Mouse (Mus musculus) hindbrain, embryonic 15.5 days (tissue): ENCODE data around the gene Dgkz. TPM values are rescaled to one million over a fixed set of nuclear protein-coding genes. Genes with fewer than 3 reads are reported as not detected.

Source experiments
- ATAC-seq: fragments of 200-750 bp; cut with Nextera tagmentation; 2 replicates; pipeline ENCODE4 v1.8.0; 2017; ENCODE audit warnings: low read depth, moderate number of reproducible peaks, moderate TSS enrichment; ENCODE audit not compliant: low FRiP score
- H3K27ac ChIP-seq: fragments of 300-500 bp; sonication (generic); replicated peaks from 2 replicates; pipeline ENCODE4 v1.5.1; 2015; ENCODE audit warnings: mild to moderate bottlenecking, inconsistent platforms
- H3K27me3 ChIP-seq: fragments of 300-500 bp; sonication (generic); 2 replicates; pipeline ENCODE4 v1.6.1; 2015; ENCODE audit warnings: control low read depth, inconsistent platforms
- H3K36me3 ChIP-seq: fragments of 300-500 bp; sonication (generic); 2 replicates; pipeline ENCODE4 v1.6.1; 2015; ENCODE audit warnings: control low read depth, inconsistent platforms
- H3K4me1 ChIP-seq: fragments of 300-500 bp; sonication (generic); replicated peaks from 2 replicates; pipeline ENCODE4 v1.6.1; 2015; ENCODE audit warnings: control low read depth, inconsistent platforms
- H3K4me2 ChIP-seq: fragments of 300-500 bp; sonication (generic); 2 replicates; pipeline ENCODE4 v1.6.1; 2015; ENCODE audit warnings: moderate library complexity, mild to moderate bottlenecking, inconsistent platforms
- H3K4me3 ChIP-seq: fragments of 300-500 bp; sonication (generic); 2 replicates; pipeline ENCODE4 v1.5.1; 2015; ENCODE audit warnings: mild to moderate bottlenecking, inconsistent platforms
- H3K9ac ChIP-seq: fragments of 300-500 bp; sonication (generic); 2 replicates; pipeline ENCODE4 v1.6.1; 2015; ENCODE audit warnings: inconsistent platforms
- H3K9me3 ChIP-seq: fragments of 300-500 bp; sonication (generic); 2 replicates; pipeline ENCODE4 v1.6.1; 2016; ENCODE audit warnings: control low read depth, inconsistent platforms
- WGBS: fragments of 180-500 bp; shearing (Covaris S2); methylation state at CpG from one replicate; pipeline ENCODE4 v1.1.7; 2015; 5-methylcytosine and 5-hydroxymethylcytosine counted together
- polyA plus RNA-seq: library from polyadenylated mRNA; unstranded; fragments of >200 nt; fragmentation: Nextera tagmentation; extraction: Ambion mirVana; gene quantifications from 2 replicates; pipeline ENCODE4 v1.2.1, GENCODE M21; 2015

The Dgkz gene
- polyA plus RNA-seq, 1 experiment from 2014 or later, result 40.9 TPM

- Histone ChIP-seq H3K4me1 (peaks cover 17% of the 10 kb centered on the region), H3K27me3 (no peaks in the 10 kb centered on the region), H3K4me3 (no peak overlapping the region), H3K36me3 (no peaks in the 10 kb centered on the region), H3K9me3 (no peaks in the 10 kb centered on the region), H3K27ac (no peak overlapping the region), H3K9ac (no peak overlapping the region), H3K4me2 (no peak overlapping the region)
- no peak for ATAC-seq
- 79% methylated on average over 12 of the region's 12 CpGs for whole genome bisulfite sequencing
These were observed 36.0 kb upstream of the Dgkz start for GRCm38 (mm10) chr2:92011424-92012353.

- H3K4me3 ChIP-seq, result peak overlapping the region; percentile 52
- H3K27me3 ChIP-seq, result 0 out of 2 replicates have a peak, but pooled peaks cover 3% of the 10 kb centered on the region
- peak overlapping the region; percentile 54 for H3K9ac ChIP-seq
- peak overlapping the region; percentile 91 for H3K4me2 ChIP-seq
- H3K9me3 ChIP-seq, result no peaks in the 10 kb centered on the region
- H3K27ac ChIP-seq, result peak overlapping the region; percentile 86
- peak; percentile 40; the same call in 1 of the 2 replicates for ATAC-seq
- WGBS, result 3% methylated on average over 20 of the region's 20 CpGs
- H3K4me1 ChIP-seq, result peaks cover 21% of the 10 kb centered on the region
- no peaks in the 10 kb centered on the region for H3K36me3 ChIP-seq
These were observed 33.1 kb upstream of the Dgkz start for GRCm38 (mm10) chr2:92008623-92009404.

- H3K27me3 ChIP-seq, result 0 out of 2 replicates have a peak, but pooled peaks cover 3% of the 10 kb centered on the region
- peak; percentile 98 for ATAC-seq
These were observed 32.4 kb upstream of the Dgkz start for GRCm38 (mm10) chr2:92007933-92008622.

GRCm38 (mm10) chr2:92006983-92007921 lies 31.6 kb upstream of the Dgkz start:
- Histone ChIP-seq H3K27me3 (0 out of 2 replicates have a peak, but pooled peaks cover 3% of the 10 kb centered on the region), H3K9me3 (no peaks in the 10 kb centered on the region), H3K36me3 (no peaks in the 10 kb centered on the region), H3K27ac (peak overlapping the region; percentile 86), H3K4me2 (peak overlapping the region; percentile 91), H3K4me3 (peak overlapping the region; percentile 52), H3K4me1 (peaks cover 21% of the 10 kb centered on the region), H3K9ac (peak overlapping the region; percentile 64)
- ATAC-seq, result peak; percentile 16; the same call in 1 of the 2 replicates
- 1% methylated on average over 28 of the region's 28 CpGs for WGBS

More at GRCm38 (mm10) chr2:92007933-92008622, 32.4 kb upstream of the Dgkz start:
- under 1% methylated on average over 34 of the region's 34 CpGs for WGBS
- Histone ChIP-seq H3K4me3 (peak overlapping the region; percentile 52), H3K9ac (peak overlapping the region; percentile 64), H3K36me3 (no peaks in the 10 kb centered on the region), H3K9me3 (no peaks in the 10 kb centered on the region), H3K4me2 (peak overlapping the region; percentile 91), H3K4me1 (peaks cover 21% of the 10 kb centered on the region), H3K27ac (peak overlapping the region; percentile 86)

GRCm38 (mm10) chr2:92006491-92006890 lies 30.8 kb upstream of the Dgkz start:
- 47% methylated on average over 6 of the region's 6 CpGs for WGBS
- no peak overlapping the region for H3K27ac ChIP-seq
- peak overlapping the region; percentile 52; the same call in 1 of the 2 replicates for H3K4me3 ChIP-seq
- H3K4me1 ChIP-seq, result peaks cover 21% of the 10 kb centered on the region
- H3K4me2 ChIP-seq, result peak overlapping the region; percentile 91
- 0 out of 2 replicates have a peak, but pooled peaks cover 3% of the 10 kb centered on the region for H3K27me3 ChIP-seq
- H3K36me3 ChIP-seq, result no peaks in the 10 kb centered on the region
- no peaks in the 10 kb centered on the region for H3K9me3 ChIP-seq
- ATAC-seq, result no peak
- H3K9ac ChIP-seq, result 0 out of 2 replicates have a peak overlapping the region, but pooled peaks have one; percentile 64

GRCm38 (mm10) chr2:92004617-92005016 lies 29.0 kb upstream of the Dgkz start:
- WGBS, result 76% methylated on average over 7 of the region's 7 CpGs
- 0 out of 2 replicates have a peak, but pooled peaks cover 3% of the 10 kb centered on the region for H3K27me3 ChIP-seq
- no peak overlapping the region for H3K4me2 ChIP-seq
- no peak overlapping the region for H3K4me3 ChIP-seq
- H3K36me3 ChIP-seq, result no peaks in the 10 kb centered on the region
- H3K9me3 ChIP-seq, result no peaks in the 10 kb centered on the region
- no peak for ATAC-seq
- no peak overlapping the region for H3K9ac ChIP-seq
- no peak overlapping the region for H3K27ac ChIP-seq
- H3K4me1 ChIP-seq, result peaks cover 21% of the 10 kb centered on the region

GRCm38 (mm10) chr2:91997905-91998608 lies 22.4 kb upstream of the Dgkz start:
- no peak for ATAC-seq

GRCm38 (mm10) chr2:91996006-91996405 lies 20.3 kb upstream of the Dgkz start:
- Histone ChIP-seq H3K9ac (no peak overlapping the region), H3K27me3 (no peaks in the 10 kb centered on the region), H3K4me2 (no peak overlapping the region), H3K36me3 (no peaks in the 10 kb centered on the region), H3K27ac (no peak overlapping the region), H3K4me3 (no peak overlapping the region), H3K4me1 (no peaks in the 10 kb centered on the region), H3K9me3 (no peaks in the 10 kb centered on the region)
- WGBS, result 91% methylated on average over 5 of the region's 5 CpGs
- no peak for ATAC-seq

More at GRCm38 (mm10) chr2:91997905-91998608, 22.4 kb upstream of the Dgkz start:
- H3K4me3 ChIP-seq, result no peak overlapping the region
- no peak overlapping the region for H3K9ac ChIP-seq
- no peaks in the 10 kb centered on the region for H3K9me3 ChIP-seq
- no peak overlapping the region for H3K27ac ChIP-seq
- H3K36me3 ChIP-seq, result no peaks in the 10 kb centered on the region
- H3K27me3 ChIP-seq, result no peaks in the 10 kb centered on the region
- no peaks in the 10 kb centered on the region for H3K4me1 ChIP-seq
- WGBS, result 83% methylated on average over 16 of the region's 16 CpGs
- H3K4me2 ChIP-seq, result no peak overlapping the region

- no peaks in the 10 kb centered on the region for H3K36me3 ChIP-seq
- no peaks in the 10 kb centered on the region for H3K27me3 ChIP-seq
- H3K9ac ChIP-seq, result no peak overlapping the region
- WGBS, result 30% methylated on average over 3 of the region's 3 CpGs
- no peaks in the 10 kb centered on the region for H3K4me1 ChIP-seq
- H3K4me3 ChIP-seq, result no peak overlapping the region
- H3K4me2 ChIP-seq, result no peak overlapping the region
- no peaks in the 10 kb centered on the region for H3K9me3 ChIP-seq
- H3K27ac ChIP-seq, result no peak overlapping the region; the same call in 1 of the 2 replicates
- no peak for ATAC-seq
These were observed 17.7 kb upstream of the Dgkz start for GRCm38 (mm10) chr2:91993409-91993808.

GRCm38 (mm10) chr2:91989750-91990149 lies 14.1 kb upstream of the Dgkz start:
- no peak overlapping the region for H3K4me2 ChIP-seq
- H3K9ac ChIP-seq, result no peak overlapping the region
- H3K36me3 ChIP-seq, result no peaks in the 10 kb centered on the region
- 0 out of 2 replicates have a peak, but pooled peaks cover 7% of the 10 kb centered on the region for H3K4me1 ChIP-seq
- ATAC-seq, result no peak
- H3K9me3 ChIP-seq, result no peaks in the 10 kb centered on the region
- no peak overlapping the region for H3K27ac ChIP-seq
- no peaks in the 10 kb centered on the region for H3K27me3 ChIP-seq
- H3K4me3 ChIP-seq, result no peak overlapping the region
